Mouse (Mus musculus): Measurements from ENCODE around the gene Rnf17.
A peak's percentile ranks its signal among the peaks of the same experiment; 100 is the strongest.

The Rnf17 gene

GRCm38 (mm10) chr14:56512084-56512483, 109.7 kb downstream of the Rnf17 start:
- DNase-seq: peak; percentile 17 to 26

- no peak for DNase-seq
Measured at GRCm38 (mm10) chr14:56514775-56515174, 112.4 kb downstream of the Rnf17 start.

- no peak for DNase-seq
Measured at GRCm38 (mm10) chr14:56530788-56531187, 128.4 kb downstream of the Rnf17 start.

- no peak for DNase-seq
Measured at GRCm38 (mm10) chr14:56544946-56545345, 142.6 kb downstream of the Rnf17 start.

- DNase-seq: no peak
Measured at GRCm38 (mm10) chr14:56545491-56545890, 143.1 kb downstream of the Rnf17 start.

GRCm38 (mm10) chr14:56550960-56551359, 148.6 kb downstream of the Rnf17 start:
- DNase-seq: no peak

- no peak for DNase-seq
Measured at GRCm38 (mm10) chr14:56552924-56553323, 150.5 kb downstream of the Rnf17 start.

- no peak for DNase-seq
Measured at GRCm38 (mm10) chr14:56553331-56553730, 150.9 kb downstream of the Rnf17 start.

- no peak for DNase-seq
Measured at GRCm38 (mm10) chr14:56554716-56555115, 152.3 kb downstream of the Rnf17 start.

- DNase-seq: no peak
Measured at GRCm38 (mm10) chr14:56559134-56559533, 156.8 kb downstream of the Rnf17 start.

- no peak for DNase-seq
Measured at GRCm38 (mm10) chr14:56567476-56567875, 165.1 kb downstream of the Rnf17 start.

GRCm38 (mm10) chr14:56569041-56569440, 166.7 kb downstream of the Rnf17 start:
- no peak for DNase-seq

- peak; percentile 97 for DNase-seq
Measured at GRCm38 (mm10) chr14:56571310-56572093, 169.1 kb downstream of the Rnf17 start.

- DNase-seq: no peak
Measured at GRCm38 (mm10) chr14:56572546-56572945, 170.2 kb downstream of the Rnf17 start.
